Mouse (Mus musculus) adrenal gland, postnatal 10 days (tissue): ENCODE results near the gene Ubtf. TPM values are rescaled to one million over a fixed set of nuclear protein-coding genes. Genes with fewer than 3 reads are reported as not detected.
"Not testable (repeated sequence)": the region's sequence is repeated elsewhere in the genome, so short reads cannot be mapped to it uniquely, and the experiment has no call there.

Experiments
- DNase-seq: peaks from one replicate; pipeline ENCODE4 v3.0.0; 2021; ENCODE audit warnings: mixed read lengths
- total RNA-seq, 2 experiments: library from RNA; stranded (reverse); gene quantifications; 2 replicates each; pipeline ENCODE4 v1.2.3; 2021

The Ubtf gene
- total RNA-seq, 2 experiments from 2014 or later = 96.3 to 100 TPM

DNA sequence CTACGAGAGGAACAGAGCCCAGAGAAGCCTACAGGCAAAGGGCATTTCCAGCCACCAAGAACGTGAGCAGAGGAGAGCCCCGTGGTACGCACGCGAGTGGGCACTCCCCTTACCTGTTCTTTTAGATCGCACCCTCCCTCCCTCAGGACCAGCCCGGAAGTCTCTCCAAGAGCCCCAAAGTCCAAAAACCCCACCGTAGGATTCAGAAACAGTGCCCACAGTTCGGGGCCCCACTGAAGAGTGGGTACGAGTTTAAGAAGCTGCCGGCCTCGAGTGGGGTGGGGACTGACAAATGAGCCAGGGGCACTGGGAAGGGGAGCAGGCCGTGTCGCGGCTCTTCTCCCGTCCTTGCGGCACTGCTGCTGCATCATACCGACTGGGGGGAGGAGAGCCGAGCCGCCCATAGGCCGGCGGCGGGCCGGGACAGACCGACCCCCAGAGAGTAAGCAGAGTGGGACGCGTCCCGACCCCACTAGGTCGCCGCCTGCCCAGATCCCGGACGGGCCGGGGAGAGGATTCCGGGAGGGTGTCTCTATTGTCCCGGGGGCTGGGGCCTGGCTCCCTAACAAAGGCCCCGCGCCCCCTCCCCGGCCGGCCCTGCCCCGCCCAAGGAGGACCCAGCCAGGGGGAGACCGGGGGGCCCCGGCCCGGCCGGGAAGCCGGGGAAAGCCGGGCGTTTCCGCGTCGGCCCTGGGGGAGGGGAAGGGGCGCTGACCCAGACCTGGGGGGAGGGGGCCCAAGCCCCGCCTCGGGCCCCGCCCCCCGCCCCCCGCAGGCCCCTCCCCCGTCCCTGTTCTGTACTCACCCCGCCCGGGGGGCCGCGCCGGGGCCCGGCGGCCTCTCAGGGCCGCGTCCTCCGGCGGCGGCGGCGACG is 23.7 kb downstream of the Ubtf start:
- DNase-seq = peak; percentile 79

DNA sequence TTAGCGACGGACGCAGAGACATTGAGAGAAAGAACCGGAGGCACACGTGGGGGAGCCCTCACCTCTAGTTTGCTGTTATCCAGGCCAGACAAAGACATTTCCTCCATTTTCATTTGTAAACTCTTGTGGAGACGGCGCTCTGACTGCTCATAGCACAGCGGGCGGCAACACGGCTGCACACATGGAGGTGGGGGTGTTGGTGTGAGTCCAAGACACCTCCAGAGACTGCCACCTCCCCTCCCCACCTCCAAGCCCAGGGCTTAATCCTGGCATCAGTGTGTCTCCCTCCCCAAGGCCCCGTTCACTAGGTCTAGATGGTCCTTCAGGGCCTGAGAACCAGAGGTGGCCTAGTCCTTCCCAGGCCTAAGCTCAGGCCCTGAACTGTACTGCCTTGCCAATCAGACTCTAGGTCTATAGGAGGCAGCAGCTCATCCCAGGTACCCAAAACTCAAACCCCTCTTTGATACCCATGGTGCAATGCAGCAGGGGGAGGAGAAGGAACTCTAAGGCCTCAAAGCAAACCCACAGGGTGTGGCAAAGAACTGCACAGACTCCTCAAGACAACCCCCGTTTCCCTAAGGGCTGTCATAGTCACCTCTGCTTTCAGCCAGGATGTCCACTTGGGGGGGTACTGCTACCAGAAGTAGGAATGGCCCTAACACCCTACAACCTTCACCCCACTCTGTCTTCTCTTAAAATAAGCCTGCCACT is 24.5 kb downstream of the Ubtf start:
- peak; percentile 38 for DNase-seq

DNA sequence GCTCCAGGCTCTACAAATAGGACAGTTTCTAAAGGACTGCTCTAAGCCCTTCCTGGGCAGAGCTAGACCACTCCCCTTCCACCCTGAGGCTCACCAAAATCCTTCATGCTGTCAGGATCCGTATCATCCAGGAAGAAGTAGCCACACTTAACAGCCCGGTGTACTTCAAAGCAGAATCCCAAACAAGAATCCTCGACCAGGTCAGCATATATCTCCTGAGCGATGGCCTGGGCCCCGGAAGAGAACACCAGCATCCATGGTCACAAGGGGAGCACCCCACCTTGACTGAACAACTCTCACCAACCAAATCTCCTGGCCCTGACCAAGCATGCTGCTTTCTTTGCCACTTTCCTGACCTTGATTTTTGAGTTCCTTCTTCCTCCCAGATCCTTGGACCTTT is 25.1 kb downstream of the Ubtf start:
- DNase-seq = no peak

DNA sequence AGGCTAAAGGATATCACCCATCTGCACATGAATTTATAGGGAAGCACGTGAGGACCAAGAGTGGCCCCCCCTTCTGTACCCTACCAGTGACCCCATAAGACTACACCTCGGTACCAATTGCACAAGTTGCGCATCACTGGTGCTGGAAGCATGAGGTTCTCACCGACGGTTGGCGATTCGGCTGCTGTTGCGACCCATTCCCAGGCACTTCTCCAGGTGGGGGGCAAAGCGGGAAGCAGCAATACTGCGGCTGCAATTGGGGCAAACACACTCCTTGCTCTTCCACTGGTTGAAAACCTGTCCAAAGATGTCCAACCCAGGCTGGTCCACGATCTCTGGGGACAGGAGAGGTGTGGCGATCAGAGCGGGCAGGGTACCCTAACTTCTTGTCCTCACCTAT is 25.6 kb downstream of the Ubtf start:
- DNase-seq = no peak

DNA sequence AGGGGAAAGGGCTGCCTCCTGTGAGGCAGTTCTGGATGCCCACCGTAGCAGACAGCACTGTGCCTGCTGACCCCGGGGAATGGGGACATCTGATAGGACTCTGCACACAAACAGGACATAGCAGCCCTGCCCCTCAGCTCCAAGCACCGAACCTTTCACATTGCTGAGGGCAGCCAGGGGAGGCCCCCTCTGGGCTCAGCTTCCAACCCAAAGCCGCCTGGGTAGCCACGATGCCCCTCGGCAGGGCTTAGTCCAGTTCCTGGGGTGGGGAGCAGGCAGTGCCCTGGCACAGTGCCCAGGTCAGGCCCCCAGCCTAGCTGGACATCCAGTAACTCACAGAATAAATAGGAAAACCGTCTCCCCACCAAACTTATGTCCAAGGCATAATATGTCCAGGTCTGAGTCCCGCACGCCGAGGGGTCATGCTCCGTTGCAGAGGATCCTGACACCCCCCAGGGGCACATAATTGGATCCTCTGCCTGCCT is 28.4 kb downstream of the Ubtf start:
- no peak for DNase-seq

DNA sequence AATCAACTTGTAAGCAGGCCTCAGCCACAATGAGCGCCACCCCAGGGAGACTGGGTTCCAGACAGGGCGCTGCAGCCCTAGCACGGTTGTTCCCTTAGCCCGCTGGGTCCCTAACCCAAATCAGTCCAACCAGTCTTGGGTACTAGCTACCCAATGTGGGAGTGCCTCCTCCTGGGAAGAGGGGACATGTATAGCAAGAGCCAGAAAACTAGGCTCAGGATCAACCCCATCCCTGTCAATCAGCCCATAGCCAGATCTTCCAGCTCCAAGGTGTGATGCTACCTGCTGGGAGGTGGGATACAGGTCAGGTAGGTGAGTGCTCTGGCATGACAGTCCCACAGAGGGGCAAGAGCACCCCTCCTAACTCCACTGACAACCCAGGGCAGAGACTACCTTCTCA is 29.4 kb downstream of the Ubtf start:
- no peak for DNase-seq

DNA sequence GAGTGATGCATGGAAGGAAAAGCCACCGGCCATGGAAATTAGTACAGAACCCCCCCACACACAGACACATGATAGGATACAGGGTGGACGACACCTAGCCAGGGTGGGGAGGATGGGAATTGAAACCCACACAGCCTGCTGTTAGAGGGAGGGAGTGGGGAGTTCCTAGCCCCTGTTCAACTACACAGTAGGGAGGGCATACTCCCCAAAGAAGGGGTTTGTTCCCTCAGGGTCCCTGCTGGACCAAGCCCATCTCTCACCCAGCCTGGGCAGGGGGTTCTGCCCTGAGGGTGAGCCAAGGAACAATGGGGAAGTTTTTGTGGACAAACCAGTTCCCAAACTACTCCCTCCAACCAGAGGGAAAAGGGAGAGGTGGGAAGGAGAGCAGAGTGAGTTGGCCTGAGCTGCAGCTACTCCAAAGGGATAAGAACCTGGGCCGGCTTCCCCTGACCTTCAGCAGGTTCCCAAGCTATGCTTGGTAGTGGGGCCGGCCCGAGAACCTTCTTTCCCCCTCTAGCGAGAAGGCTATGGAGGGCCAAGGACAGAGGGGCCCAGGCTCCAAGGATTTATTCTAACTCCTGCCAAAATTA is 29.9 kb downstream of the Ubtf start:
- DNase-seq = no peak

DNA sequence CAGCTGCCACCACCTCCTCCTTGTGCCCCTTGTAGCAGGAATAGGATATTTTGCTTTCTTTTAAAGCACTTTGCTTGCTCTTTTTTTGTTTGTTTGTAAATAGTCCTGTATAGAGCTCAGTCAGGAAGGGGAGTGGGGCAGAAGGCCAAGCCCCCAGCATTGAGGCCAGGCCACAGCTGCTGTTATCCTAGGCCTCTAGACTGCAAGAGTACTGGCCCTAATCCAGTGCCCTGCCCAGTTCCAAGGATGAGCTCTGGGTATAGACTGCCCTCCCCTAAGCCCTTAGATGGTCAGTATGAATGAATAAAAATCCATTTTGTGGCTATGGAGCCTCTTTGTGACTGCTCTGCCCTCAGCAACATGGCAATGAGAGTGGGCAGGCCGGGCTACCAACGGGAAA is 30.6 kb downstream of the Ubtf start:
- peak; percentile 41 for DNase-seq

DNA sequence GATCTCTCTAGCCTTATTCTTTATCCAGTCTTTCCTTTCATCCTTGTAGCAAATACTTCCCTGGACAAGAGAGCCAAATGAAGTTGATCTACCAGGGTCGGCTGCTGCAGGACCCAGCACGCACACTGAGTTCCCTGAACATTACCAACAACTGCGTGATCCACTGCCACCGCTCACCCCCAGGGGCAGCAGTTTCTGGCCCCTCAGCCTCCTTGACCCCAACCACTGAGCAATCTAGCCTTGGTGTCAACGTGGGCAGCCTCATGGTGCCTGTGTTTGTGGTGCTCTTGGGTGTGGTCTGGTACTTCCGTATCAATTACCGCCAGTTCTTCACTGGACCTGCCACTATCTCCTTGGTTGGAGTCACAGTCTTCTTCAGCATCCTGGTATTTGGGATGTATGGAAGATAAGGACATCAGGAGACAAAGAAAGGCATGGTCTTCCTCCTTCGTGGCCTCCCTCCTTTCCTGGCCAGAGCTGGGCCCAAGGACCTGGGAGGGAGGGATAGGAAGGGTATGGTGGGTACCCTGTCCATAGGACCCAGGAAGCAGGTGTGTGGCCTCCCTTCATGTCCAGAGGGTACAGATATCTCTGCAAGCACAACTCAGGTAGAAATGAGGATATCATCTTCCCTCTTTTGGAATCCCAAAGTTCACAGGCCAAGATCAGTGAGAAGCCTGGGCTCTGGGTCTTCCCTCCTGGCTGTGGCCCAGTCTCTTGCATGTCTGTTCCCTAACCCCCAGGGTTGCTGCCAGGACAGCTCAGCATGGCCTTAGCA is 31.3 kb downstream of the Ubtf start:
- DNase-seq = no peak

DNA sequence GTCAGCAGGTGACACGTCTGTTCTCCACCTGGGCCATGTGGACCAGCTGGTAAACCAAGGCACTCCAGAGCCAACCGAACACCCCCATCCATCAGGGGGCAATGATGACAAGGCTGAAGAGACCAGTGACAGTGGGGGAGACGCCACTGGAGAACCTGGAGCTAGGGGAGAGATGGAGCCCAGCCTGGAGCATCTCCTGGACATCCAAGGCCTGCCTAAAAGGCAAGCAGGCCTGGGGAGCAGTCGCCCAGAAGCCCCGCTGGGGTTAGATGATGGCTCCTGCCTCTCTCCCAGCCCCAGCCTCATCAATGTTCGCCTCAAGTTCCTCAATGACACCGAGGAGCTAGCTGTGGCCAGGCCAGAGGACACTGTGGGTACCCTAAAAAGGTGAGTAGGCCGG is 32.1 kb downstream of the Ubtf start:
- DNase-seq = no peak

DNA sequence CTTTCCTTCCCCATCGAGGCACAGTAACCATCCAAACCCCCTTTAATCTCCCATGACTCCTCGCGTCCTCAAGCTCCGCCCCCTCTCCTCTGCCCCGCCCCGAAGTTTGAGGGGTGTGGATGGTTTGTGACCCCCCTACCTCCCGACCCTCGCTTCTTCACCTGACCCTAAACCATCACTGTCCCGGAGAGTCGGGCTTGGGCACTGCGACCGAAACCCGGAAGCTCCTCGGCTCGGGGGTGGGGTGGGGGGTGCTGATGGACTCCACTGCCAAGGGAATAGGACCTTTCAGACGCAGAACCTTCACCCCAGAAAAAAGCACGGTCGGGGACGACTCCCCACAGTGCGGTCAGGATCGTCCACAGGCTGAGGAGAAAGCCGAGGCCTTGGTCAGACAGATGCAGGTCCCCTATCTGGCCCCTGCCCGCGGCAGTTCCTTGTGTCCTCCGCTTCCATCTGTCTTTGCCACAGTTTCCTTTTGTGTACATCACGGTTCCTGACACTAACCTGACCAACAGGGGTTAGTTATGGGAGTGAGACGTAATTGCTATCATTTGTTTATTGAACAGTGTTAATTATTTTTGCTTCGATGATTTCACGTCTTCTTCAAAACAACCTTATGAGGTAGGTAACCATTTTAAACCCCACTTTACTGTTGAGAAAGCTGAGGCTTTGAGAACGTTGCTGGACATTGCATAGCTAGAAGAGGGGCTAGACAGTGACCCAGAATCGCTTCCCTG is 34.3 kb downstream of the Ubtf start:
- no peak for DNase-seq

DNA sequence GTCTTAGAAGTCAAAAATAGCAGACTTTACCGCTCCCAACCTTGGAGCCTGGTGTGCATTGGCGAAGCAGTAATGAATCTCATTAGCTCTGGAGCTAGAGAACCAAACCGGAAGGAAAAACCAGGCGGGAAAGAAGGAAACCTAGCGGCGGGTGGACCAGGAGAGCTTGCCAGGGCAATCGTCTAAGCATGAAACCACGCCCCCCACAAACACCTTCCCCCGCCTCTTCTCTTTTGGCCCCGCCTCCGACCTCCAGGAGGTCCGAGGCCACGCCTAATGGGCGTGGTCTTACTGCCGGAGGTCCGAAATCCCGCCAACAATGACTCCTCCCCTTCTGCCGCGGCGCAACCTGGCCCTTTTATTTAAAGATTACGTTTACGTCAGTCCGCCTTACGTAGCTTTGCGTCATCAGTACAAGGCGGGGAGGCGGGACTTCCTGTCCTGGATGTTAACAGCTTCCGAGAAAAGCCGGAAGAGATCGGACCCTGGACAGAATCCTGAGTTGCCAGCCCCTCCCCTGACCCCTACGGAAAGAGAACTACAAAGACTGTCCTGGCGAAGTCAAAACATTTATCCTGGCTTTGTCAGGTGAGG is 34.9 kb downstream of the Ubtf start, which contains the start of gene Tmub2:
TSS of gene Tmub2 (plus strand) at position 431 of the 594 bp plus-strand sequence.
- DNase-seq = peak; percentile 96

DNA sequence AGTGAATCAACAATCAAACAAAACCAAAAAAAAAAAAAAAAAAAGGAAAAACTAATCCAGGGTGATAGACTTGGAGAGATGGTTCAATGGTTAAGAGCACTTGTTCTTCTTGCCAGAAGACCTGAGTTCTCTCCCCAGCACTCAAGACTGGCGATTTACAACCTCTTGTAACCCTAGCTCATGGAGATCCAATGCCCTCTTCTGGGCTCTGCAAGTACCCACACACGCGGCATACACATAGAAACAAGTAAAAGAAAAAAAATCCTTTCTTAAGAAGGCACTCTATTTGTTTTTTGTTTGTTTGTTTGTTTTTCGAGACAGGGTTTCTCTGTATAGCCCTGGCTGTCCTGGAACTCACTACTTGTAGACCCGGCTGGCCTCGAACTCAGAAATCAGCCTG is 35.6 kb downstream of the Ubtf start:
- DNase-seq = no peak

DNA sequence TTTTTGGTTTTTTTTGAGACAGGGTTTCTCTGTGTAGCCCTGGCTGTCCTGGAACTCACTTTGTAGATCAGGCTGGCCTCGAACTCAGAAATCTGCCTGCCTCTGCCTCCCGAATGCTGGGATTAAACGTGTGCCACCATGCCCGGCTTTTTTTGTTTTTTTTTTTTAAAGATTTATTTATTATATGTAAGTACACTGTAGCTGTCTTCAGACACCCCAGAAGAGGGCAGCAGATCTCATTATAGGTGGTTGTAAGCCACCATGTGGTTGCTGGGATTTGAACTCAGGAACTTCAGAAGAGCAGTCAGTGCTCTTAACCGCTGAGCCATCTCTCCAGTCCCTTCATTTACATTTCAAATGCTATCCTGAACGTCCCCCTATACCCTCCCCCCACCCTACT is 39.3 kb downstream of the Ubtf start:
- not testable (repeated sequence) for DNase-seq

DNA sequence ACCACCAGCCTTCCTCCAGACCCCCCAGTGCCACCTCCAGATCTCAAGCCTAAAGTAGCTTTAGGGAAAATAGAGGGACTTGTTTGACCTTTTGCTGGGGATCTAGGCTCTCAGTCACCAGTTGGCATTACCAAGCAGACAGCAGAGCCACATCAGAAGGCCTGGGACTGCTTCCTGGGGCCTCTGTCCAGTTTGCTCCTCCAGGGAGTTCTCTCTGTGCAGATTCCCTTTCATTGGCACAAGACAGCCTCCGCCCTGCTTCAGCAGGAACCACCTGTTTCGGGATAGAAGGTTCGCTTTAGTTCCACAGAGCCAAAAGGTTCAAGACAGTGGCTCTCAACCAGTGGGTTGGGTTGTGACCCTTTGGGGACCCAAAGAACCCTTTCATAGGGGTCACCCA is 39.9 kb downstream of the Ubtf start:
- no peak for DNase-seq

DNA sequence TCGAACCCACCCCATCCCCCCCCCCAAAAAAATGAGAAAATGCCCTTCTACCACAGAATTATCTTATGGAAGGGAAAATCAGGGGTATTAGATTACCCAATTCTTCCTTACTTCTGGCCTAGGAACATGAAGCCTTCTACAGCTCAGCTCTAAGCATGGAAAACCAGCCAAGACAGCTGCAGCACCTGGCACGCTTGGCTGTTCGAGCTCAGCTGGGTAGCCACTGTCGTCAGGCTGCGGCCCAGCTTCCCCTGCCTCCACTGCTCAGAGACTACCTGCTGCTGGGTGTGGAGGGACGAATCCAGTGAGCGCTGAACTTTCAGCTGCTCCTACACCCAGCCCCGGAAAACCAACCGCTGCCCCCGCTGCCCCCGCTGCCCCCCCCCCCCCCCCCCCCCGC is 41.8 kb downstream of the Ubtf start:
- no peak for DNase-seq

DNA sequence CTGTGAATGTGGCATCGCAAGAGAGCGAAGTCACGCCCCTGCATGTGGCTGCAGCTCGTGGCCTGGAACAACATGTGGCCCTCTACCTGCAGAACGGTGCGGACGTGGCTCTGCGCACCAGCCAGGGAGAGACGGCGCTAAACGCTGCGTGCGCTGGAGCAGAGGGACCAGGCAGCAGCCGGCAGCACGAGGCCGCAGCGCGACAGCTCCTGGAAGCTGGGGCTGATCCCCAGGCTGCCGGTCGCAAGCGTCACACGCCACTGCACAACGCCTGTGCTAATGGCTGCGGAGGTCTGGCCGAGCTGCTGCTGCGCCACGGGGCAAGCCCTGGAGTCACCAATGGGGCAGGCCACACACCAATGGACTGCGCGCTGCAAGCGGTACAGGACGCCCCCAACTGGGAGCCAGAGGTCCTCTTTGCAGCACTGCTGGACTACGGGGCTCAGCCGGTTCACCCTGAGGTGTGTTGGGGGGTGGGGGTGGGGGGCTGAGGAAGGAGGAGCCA is 43.1 kb downstream of the Ubtf start:
- DNase-seq = peak; percentile 58

DNA sequence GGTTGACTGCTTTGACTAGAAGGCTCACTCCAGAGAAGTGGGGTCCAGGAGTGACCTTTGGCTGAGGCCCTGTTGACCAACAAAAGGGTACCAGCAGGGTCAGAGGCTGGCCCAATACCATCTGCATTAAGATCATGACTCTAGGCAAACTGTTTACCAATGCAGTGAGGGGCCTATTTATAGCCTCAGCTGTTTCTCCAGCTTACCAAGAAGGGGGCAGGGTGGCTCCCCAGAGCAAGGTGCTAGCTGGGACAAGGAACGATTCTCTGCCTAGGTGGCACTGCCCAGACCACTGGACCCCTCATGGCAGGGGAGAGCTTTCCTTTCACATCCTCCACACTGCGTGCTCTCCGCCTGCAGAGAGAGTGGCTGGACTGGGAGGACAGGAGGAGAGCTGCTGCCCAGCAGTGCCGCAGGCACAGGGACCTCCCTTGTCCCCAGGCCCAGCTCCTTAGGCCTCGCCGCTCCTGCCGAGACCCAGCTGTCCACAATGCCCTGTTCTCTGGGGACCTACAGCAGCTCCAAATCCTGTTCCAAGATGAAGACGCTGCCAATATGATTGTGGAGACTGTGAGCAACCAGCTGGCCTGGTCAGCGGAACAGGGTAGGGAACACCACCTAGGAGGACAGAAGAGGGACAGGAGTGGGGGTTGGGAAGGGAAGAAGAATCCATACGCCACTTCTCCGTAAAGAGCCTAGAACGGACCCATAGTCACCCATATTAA is 50.9 kb downstream of the Ubtf start, which contains the start of gene Asb16:
TSS of gene Asb16 (plus strand) at position 224 of the 725 bp plus-strand sequence.
- no peak for DNase-seq

DNA sequence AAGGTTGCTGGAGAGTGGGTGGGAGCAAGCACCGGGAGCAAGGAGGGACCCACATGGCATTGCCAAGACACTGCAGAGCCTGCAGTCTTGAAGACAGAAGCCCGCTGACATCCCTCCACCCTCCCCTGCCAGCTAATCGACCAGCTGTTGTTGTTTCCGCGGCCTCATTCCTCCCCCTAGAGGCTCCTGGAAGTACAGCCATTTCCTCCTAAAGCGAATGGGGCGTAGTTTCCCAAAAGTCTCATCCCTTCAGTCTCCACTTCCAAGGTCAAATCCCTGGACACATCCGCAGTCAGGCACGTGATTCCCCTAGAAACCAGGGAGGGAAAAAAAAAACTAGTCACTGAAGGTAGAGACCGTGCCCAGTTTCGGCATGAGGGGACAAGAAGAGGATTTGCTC is 52.1 kb downstream of the Ubtf start:
- DNase-seq = peak; percentile 83
